Mouse (Mus musculus): ENCODE data around the gene G430095P16Rik. TPM values are rescaled to one million over a fixed set of nuclear protein-coding genes. Genes with fewer than 3 reads are reported as not detected.

G430095P16Rik gene
- polyA plus RNA-seq, 1 experiment from 2014 or later, result 4.8 TPM

GRCm38 (mm10) chr8:84723571-84723900 is 729 bp downstream of the G430095P16Rik start:
- peak overlapping the region; percentile 75 for H3K4me2 ChIP-seq (ENCODE audit: low read depth, low read length)
- DNase-seq (peak; percentile 74), ATAC-seq (peak; percentile 9; the same call in 1 of the 2 replicates)
- peaks cover 7% of the 10 kb centered on the region for H3K36me3 ChIP-seq (replicated peaks; ENCODE audit: insufficient read depth, low read length)
- peak overlapping the region; percentile 56 for H3K9ac ChIP-seq (replicated peaks)
- peak overlapping the region; percentile 38 for H3K4me3 ChIP-seq (ENCODE audit: low read depth, low read length)
- H3K27me3 ChIP-seq (ENCODE audit: insufficient read depth, low read length), result no peaks in the 10 kb centered on the region
- TF ChIP-seq EP300 (IDR thresholded peaks at IDR 0.05; ENCODE audit: low read depth), result no peak
- TF ChIP-seq CTCF (IDR thresholded peaks at IDR 0.05; ENCODE audit: low read depth), result no peak
- H3K27ac ChIP-seq (ENCODE audit: low read depth), result peak overlapping the region; percentile 87
- peaks cover 62% of the 10 kb centered on the region for H3K4me1 ChIP-seq (ENCODE audit: insufficient read depth)
- 11% methylated on average over 7 of the region's 7 CpGs for WGBS (ENCODE audit: insufficient replicate concordance)
- H3K9me3 ChIP-seq (ENCODE audit: low read length), result no peaks in the 10 kb centered on the region

GRCm38 (mm10) chr8:84724683-84725082 is 1.9 kb downstream of the G430095P16Rik start:
- Histone ChIP-seq H3K36me3 (replicated peaks; ENCODE audit: insufficient read depth, low read length) (peaks cover 7% of the 10 kb centered on the region), H3K4me1 (ENCODE audit: insufficient read depth) (peaks cover 73% of the 10 kb centered on the region), H3K4me3 (ENCODE audit: low read depth, low read length) (peak overlapping the region; percentile 38), H3K4me2 (ENCODE audit: low read depth, low read length) (peak overlapping the region; percentile 75), H3K27me3 (ENCODE audit: insufficient read depth, low read length) (no peaks in the 10 kb centered on the region), H3K9ac (replicated peaks) (peak overlapping the region; percentile 56), H3K27ac (ENCODE audit: low read depth) (peak overlapping the region; percentile 87), H3K9me3 (ENCODE audit: low read length) (no peaks in the 10 kb centered on the region)
- WGBS (ENCODE audit: insufficient replicate concordance), result 43% methylated on average over 9 of the region's 9 CpGs
- peak; percentile 38 for ATAC-seq
- DNase-seq, result no peak
- no peak for TF ChIP-seq CTCF (IDR thresholded peaks at IDR 0.05; ENCODE audit: low read depth)
- peak; percentile 76 for TF ChIP-seq EP300 (IDR thresholded peaks at IDR 0.05; ENCODE audit: low read depth)

GRCm38 (mm10) chr8:84725246-84725940 is 2.6 kb downstream of the G430095P16Rik start:
- peak overlapping the region; percentile 87 for H3K27ac ChIP-seq (ENCODE audit: low read depth)
- H3K4me3 ChIP-seq (ENCODE audit: low read depth, low read length), result no peak overlapping the region
- H3K9me3 ChIP-seq (ENCODE audit: low read length), result no peaks in the 10 kb centered on the region
- H3K4me1 ChIP-seq (ENCODE audit: insufficient read depth), result peaks cover 80% of the 10 kb centered on the region
- H3K36me3 ChIP-seq (replicated peaks; ENCODE audit: insufficient read depth, low read length), result peaks cover 7% of the 10 kb centered on the region
- 51% methylated on average over 10 of the region's 10 CpGs for WGBS (ENCODE audit: insufficient replicate concordance)
- peak overlapping the region; percentile 75 for H3K4me2 ChIP-seq (ENCODE audit: low read depth, low read length)
- H3K27me3 ChIP-seq (ENCODE audit: insufficient read depth, low read length), result no peaks in the 10 kb centered on the region
- TF ChIP-seq CTCF (IDR thresholded peaks at IDR 0.05; ENCODE audit: low read depth), result no peak
- TF ChIP-seq EP300 (IDR thresholded peaks at IDR 0.05; ENCODE audit: low read depth), result no peak
- H3K9ac ChIP-seq (replicated peaks), result peak overlapping the region; percentile 56
- DNase-seq, result no peak
- peak; percentile 4; the same call in 1 of the 2 replicates for ATAC-seq

- 18% methylated on average over 3 of the region's 3 CpGs for WGBS (ENCODE audit: insufficient replicate concordance)
- Histone ChIP-seq H3K9ac (replicated peaks) (peak overlapping the region; percentile 56), H3K27me3 (ENCODE audit: insufficient read depth, low read length) (no peaks in the 10 kb centered on the region), H3K4me3 (ENCODE audit: low read depth, low read length) (no peak overlapping the region), H3K36me3 (replicated peaks; ENCODE audit: insufficient read depth, low read length) (peaks cover 7% of the 10 kb centered on the region; the same call in 1 of the 2 replicates), H3K9me3 (ENCODE audit: low read length) (no peaks in the 10 kb centered on the region), H3K27ac (ENCODE audit: low read depth) (peak overlapping the region; percentile 87), H3K4me2 (ENCODE audit: low read depth, low read length) (peak overlapping the region; percentile 75), H3K4me1 (ENCODE audit: insufficient read depth) (peaks cover 83% of the 10 kb centered on the region)
- DNase-seq (peak; percentile 58), ATAC-seq (peak; percentile 32)
- TF ChIP-seq CTCF (IDR thresholded peaks at IDR 0.05; ENCODE audit: low read depth) (peak; percentile 81), EP300 (IDR thresholded peaks at IDR 0.05; ENCODE audit: low read depth) (no peak)
Measured at GRCm38 (mm10) chr8:84725941-84726259, 3.1 kb downstream of the G430095P16Rik start.

GRCm38 (mm10) chr8:84728474-84728873 is 5.7 kb downstream of the G430095P16Rik start:
- DNase-seq (no peak), ATAC-seq (no peak)
- peaks cover 7% of the 10 kb centered on the region; the same call in 1 of the 2 replicates for H3K36me3 ChIP-seq (replicated peaks; ENCODE audit: insufficient read depth, low read length)
- H3K9me3 ChIP-seq (ENCODE audit: low read length), result no peaks in the 10 kb centered on the region
- no peak overlapping the region for H3K9ac ChIP-seq (replicated peaks)
- H3K4me1 ChIP-seq (ENCODE audit: insufficient read depth), result peaks cover 74% of the 10 kb centered on the region
- TF ChIP-seq EP300 (IDR thresholded peaks at IDR 0.05; ENCODE audit: low read depth) (no peak), CTCF (IDR thresholded peaks at IDR 0.05; ENCODE audit: low read depth) (no peak)
- no peaks in the 10 kb centered on the region for H3K27me3 ChIP-seq (ENCODE audit: insufficient read depth, low read length)
- H3K4me3 ChIP-seq (ENCODE audit: low read depth, low read length), result no peak overlapping the region
- 69% methylated on average over 3 of the region's 3 CpGs for WGBS (ENCODE audit: insufficient replicate concordance)
- peak overlapping the region; percentile 88; the same call in 1 of the 2 replicates for H3K27ac ChIP-seq (ENCODE audit: low read depth)
- no peak overlapping the region for H3K4me2 ChIP-seq (ENCODE audit: low read depth, low read length)

- ATAC-seq, result no peak
- H3K27me3 ChIP-seq (ENCODE audit: insufficient read depth, low read length), result no peaks in the 10 kb centered on the region
- H3K9me3 ChIP-seq (ENCODE audit: low read length), result no peaks in the 10 kb centered on the region
- peaks cover 60% of the 10 kb centered on the region for H3K4me1 ChIP-seq (ENCODE audit: insufficient read depth)
- H3K4me2 ChIP-seq (ENCODE audit: low read depth, low read length), result peak overlapping the region; percentile 69
- H3K36me3 ChIP-seq (replicated peaks; ENCODE audit: insufficient read depth, low read length), result peaks cover 7% of the 10 kb centered on the region; the same call in 1 of the 2 replicates
- peak overlapping the region; percentile 88 for H3K27ac ChIP-seq (ENCODE audit: low read depth)
- no peak for DNase-seq
- TF ChIP-seq CTCF (IDR thresholded peaks at IDR 0.05; ENCODE audit: low read depth), result no peak
- no peak for TF ChIP-seq EP300 (IDR thresholded peaks at IDR 0.05; ENCODE audit: low read depth)
- 82% methylated on average over 16 of the region's 16 CpGs for WGBS (ENCODE audit: insufficient replicate concordance)
- H3K9ac ChIP-seq (replicated peaks), result peak overlapping the region; percentile 63
- H3K4me3 ChIP-seq (ENCODE audit: low read depth, low read length), result no peak overlapping the region
Measured at GRCm38 (mm10) chr8:84729921-84730362, 7.1 kb downstream of the G430095P16Rik start.

All from liver, postnatal 0 days (tissue).